Mouse (Mus musculus) G1E (cell line): ENCODE measurements around the gene Fpgs. TPM values are rescaled to one million over a fixed set of nuclear protein-coding genes. Genes with fewer than 3 reads are reported as not detected.

ENCODE experiments used
- ATAC-seq: 2 replicates; pipeline ENCODE4 v1.8.0; 2016; ENCODE audit warnings: mild to moderate bottlenecking; ENCODE audit not compliant: insufficient number of reproducible peaks, poor library complexity, low FRiP score, severe bottlenecking; ENCODE audit errors: extremely low read depth
- DNase-seq: peaks from one replicate; pipeline ENCODE4 v3.0.0; 2012; ENCODE audit warnings: low spot score
- H3K27me3 ChIP-seq: 2 replicates; pipeline ENCODE4 v1.6.1; 2012; ENCODE audit warnings: mild to moderate bottlenecking, low read length, inconsistent platforms; ENCODE audit not compliant: insufficient read depth
- H3K36me3 ChIP-seq: replicated peaks from 2 replicates; pipeline ENCODE3; 2012; ENCODE audit warnings: mild to moderate bottlenecking, inconsistent platforms
- H3K4me1 ChIP-seq: 2 replicates; pipeline ENCODE4 v1.6.1; 2012; ENCODE audit warnings: low read depth, low read length, inconsistent platforms, mixed read lengths; ENCODE audit not compliant: insufficient read depth
- H3K4me3 ChIP-seq: 2 replicates; pipeline ENCODE4 v1.5.1; 2012; ENCODE audit warnings: low read depth, mild to moderate bottlenecking, inconsistent platforms, low read length, moderate library complexity, mixed read lengths
- H3K9me3 ChIP-seq: replicated peaks from 2 replicates; pipeline ENCODE4 v1.6.1; 2012; ENCODE audit warnings: inconsistent platforms
- CTCF ChIP-seq: IDR thresholded peaks from 2 replicates; pipeline ENCODE4 v1.5.1; 2012; ENCODE audit warnings: low read depth, low read length, inconsistent platforms, mixed read lengths
- GATA1 ChIP-seq: IDR thresholded peaks from 2 replicates; pipeline ENCODE4 v1.6.1; 2012; ENCODE audit warnings: borderline replicate concordance, low read length, inconsistent platforms, mixed read lengths
- GATA2 ChIP-seq: IDR thresholded peaks from 2 replicates; pipeline ENCODE4 v1.6.1; 2012; ENCODE audit warnings: low read depth, low read length, inconsistent platforms, borderline replicate concordance
- POLR2AphosphoS5 ChIP-seq: IDR thresholded peaks from 2 replicates; pipeline ENCODE4 v1.6.1; 2012; ENCODE audit warnings: low read depth, low read length, inconsistent platforms; ENCODE audit not compliant: insufficient replicate concordance
- TAL1 ChIP-seq: conservative IDR thresholded peaks from 2 replicates; pipeline ENCODE4 v1.6.1; 2012; ENCODE audit warnings: low read depth, low read length, inconsistent platforms, mixed read lengths
- polyA plus RNA-seq: library from polyadenylated mRNA; stranded (reverse); fragments of >175 nt; gene quantifications from 2 replicates; pipeline ENCODE4 v1.2.3, GENCODE M21; 2012
- total RNA-seq, 2 experiments: library from RNA; stranded (forward) in 1 of 2; stranded (reverse) in 1 of 2; fragments of 200-1000 nt in 1 of 2; fragments of >200 nt in 1 of 2; fragmentation: Nextera tagmentation in 1 of 2; gene quantifications; 2 replicates each; pipeline ENCODE4 v1.2.3; 2014 to 2017

Gene Fpgs
- total and polyA plus RNA-seq, 3 experiments, result 12.8 to 81.4 (median 14.7) TPM

DNA sequence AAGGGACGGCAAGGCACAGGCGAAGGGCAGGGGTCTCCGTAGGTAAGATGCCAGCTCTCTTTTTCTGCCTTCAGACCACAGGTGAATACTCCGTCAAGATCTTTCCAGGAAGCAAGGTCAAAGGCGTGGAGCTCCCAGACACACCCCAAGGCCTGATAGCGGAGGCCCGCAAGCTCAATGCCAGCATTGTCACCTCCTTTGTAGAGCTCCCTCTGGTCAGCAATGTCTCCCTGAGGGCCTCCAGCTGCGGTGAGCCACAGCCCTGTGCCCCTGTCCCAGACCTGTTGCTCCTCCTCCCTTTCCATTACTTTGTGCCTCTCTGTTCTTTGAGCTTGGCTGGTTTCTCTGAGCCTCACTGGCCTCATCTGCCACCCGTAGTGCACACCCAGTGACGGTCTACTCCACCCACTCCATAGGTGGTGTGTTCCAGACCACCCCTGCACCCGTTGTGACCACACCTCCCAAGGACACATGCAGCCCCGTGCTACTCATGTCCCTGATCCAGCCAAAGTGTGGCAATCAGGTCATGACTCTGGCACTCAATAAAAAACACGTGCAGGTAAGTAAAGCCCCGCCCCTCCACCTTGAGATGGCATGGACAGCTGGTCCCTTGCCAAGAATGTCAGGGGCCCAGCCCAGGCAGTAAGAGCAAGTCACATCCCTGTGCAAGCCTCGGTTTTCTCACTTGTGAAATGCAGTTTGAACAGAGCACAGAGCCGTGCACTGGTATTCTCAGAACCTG is 30.6 kb downstream of the Fpgs start:
- no peak for ATAC-seq
- peaks cover 16% of the 10 kb centered on the region; the same call in 1 of the 2 replicates for H3K27me3 ChIP-seq
- no peak for TF ChIP-seq POLR2AphosphoS5
- no peak for TF ChIP-seq GATA2
- TF ChIP-seq GATA1, result no peak
- no peak for TF ChIP-seq CTCF
- TF ChIP-seq TAL1, result no peak
- no peak for DNase-seq
- peaks cover 66% of the 10 kb centered on the region for H3K36me3 ChIP-seq
- H3K4me1 ChIP-seq, result peaks cover 19% of the 10 kb centered on the region
- peaks cover 3% of the 10 kb centered on the region; the same call in 1 of the 2 replicates for H3K9me3 ChIP-seq
- H3K4me3 ChIP-seq, result no peak overlapping the region

DNA sequence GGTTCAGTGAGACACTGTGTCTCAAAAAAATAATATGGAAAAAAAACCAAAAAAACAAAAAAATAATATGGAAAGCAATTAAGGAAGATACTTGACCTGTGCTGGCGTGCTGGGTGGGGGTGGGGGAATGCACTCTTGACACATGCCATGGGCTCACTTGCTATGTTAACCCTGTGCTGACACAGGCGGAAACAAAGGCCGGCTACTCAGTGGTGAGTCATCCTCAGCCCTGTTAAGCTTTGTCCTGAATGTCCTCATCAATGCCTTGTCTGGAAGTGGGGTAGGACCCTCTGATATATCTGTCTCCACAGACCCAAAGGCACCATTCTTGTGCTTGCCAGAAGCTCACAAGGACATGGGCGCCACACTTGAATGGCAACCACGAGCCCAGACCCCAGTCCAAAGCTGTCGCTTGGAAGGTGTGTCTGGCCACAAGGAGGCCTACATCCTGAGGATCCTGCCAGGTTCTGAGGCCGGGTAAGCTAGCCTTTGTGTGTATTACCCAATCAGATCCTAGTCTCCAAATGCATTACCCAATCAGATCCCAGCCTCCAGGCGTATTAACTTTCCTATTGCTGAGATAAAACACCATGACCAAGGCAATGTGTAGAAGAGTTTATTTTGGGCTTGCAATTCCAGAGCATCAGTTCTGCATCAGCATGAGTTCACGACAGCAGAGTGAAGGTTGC is 31.9 kb downstream of the Fpgs start:
- H3K4me1 ChIP-seq, result peaks cover 22% of the 10 kb centered on the region
- no peak for DNase-seq
- H3K9me3 ChIP-seq, result peaks cover 3% of the 10 kb centered on the region; the same call in 1 of the 2 replicates
- no peak overlapping the region for H3K4me3 ChIP-seq
- ATAC-seq, result no peak
- TF ChIP-seq CTCF (no peak), GATA2 (no peak), GATA1 (no peak), POLR2AphosphoS5 (no peak), TAL1 (no peak)
- peaks cover 56% of the 10 kb centered on the region for H3K36me3 ChIP-seq
- peaks cover 19% of the 10 kb centered on the region; the same call in 1 of the 2 replicates for H3K27me3 ChIP-seq

- no peak for ATAC-seq
- Histone ChIP-seq H3K36me3 (peaks cover 57% of the 10 kb centered on the region), H3K4me1 (peaks cover 22% of the 10 kb centered on the region), H3K27me3 (peaks cover 19% of the 10 kb centered on the region; the same call in 1 of the 2 replicates), H3K4me3 (no peak overlapping the region), H3K9me3 (no peaks in the 10 kb centered on the region)
- no peak for DNase-seq
- TF ChIP-seq CTCF (no peak), POLR2AphosphoS5 (no peak), GATA1 (no peak), GATA2 (no peak), TAL1 (no peak)
These were observed 32.8 kb downstream of the Fpgs start for GRCm38 (mm10) chr2:32671147-32671546.

GRCm38 (mm10) chr2:32669876-32670275 is 34.1 kb downstream of the Fpgs start:
- H3K27me3 ChIP-seq, result peaks cover 23% of the 10 kb centered on the region; the same call in 1 of the 2 replicates
- peaks cover 61% of the 10 kb centered on the region for H3K36me3 ChIP-seq
- peaks cover 33% of the 10 kb centered on the region for H3K4me1 ChIP-seq
- no peaks in the 10 kb centered on the region for H3K9me3 ChIP-seq
- no peak overlapping the region for H3K4me3 ChIP-seq
- TF ChIP-seq CTCF (no peak), POLR2AphosphoS5 (no peak), TAL1 (no peak), GATA2 (no peak), GATA1 (no peak)
- DNase-seq (no peak), ATAC-seq (no peak)

GRCm38 (mm10) chr2:32668176-32668575 is 35.8 kb downstream of the Fpgs start:
- DNase-seq, result no peak
- TF ChIP-seq CTCF, result no peak
- no peak for TF ChIP-seq TAL1
- no peak for TF ChIP-seq GATA2
- no peak for TF ChIP-seq POLR2AphosphoS5
- TF ChIP-seq GATA1, result no peak
- Histone ChIP-seq H3K36me3 (peaks cover 48% of the 10 kb centered on the region), H3K4me1 (peaks cover 28% of the 10 kb centered on the region), H3K4me3 (no peak overlapping the region), H3K27me3 (peaks cover 23% of the 10 kb centered on the region; the same call in 1 of the 2 replicates), H3K9me3 (no peaks in the 10 kb centered on the region)
- ATAC-seq, result no peak

DNA sequence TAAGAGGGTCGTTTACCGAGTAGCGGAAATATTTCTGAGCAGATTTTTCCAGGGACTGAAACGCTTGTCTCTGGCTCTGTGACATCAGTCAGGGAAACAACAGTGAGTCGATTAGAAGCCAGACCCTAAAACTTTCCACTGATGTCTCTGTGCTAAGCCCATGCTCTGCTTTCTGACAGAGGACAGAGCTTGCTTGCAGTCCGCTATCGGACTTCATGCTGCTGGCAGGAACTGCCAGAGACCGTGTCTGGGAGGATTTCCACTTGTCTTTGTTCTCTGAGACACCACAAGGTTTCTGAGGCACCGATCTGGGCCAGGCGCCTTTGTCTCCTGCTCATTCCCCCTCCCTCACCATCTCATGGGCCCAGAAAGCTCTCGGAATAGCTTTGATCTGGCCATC is 36.2 kb downstream of the Fpgs start:
- ATAC-seq (no peak), DNase-seq (no peak)
- H3K27me3 ChIP-seq, result peaks cover 23% of the 10 kb centered on the region; the same call in 1 of the 2 replicates
- H3K36me3 ChIP-seq, result peaks cover 44% of the 10 kb centered on the region
- H3K9me3 ChIP-seq, result no peaks in the 10 kb centered on the region
- H3K4me1 ChIP-seq, result peaks cover 24% of the 10 kb centered on the region
- no peak for TF ChIP-seq GATA2
- TF ChIP-seq POLR2AphosphoS5, result no peak
- no peak for TF ChIP-seq TAL1
- H3K4me3 ChIP-seq, result no peak overlapping the region
